Mouse (Mus musculus): ENCODE measurements at regions not wholly inside any gene's neighbourhood (a gene's known extent, or its start where the extent isn't known, plus 50 kb on each side); places are given as distances from the start of the nearest gene placed in this dataset.

GRCm38 (mm10) chr1:71886903-71887302, 233.9 kb upstream of the Fn1 start:
- H3K4me3 ChIP-seq (ENCODE audit: insufficient read depth, low read length), result no peak overlapping the region
- H3K4me1 ChIP-seq (ENCODE audit: control insufficient read depth, insufficient read depth, low read length), result 0 out of 2 replicates have a peak, but pooled peaks cover 3% of the 10 kb centered on the region
- TF ChIP-seq CTCF (IDR thresholded peaks at IDR 0.05; ENCODE audit: borderline replicate concordance, insufficient read depth, low read length) (no peak), POLR2A (IDR thresholded peaks at IDR 0.05; ENCODE audit: low read depth, low read length) (no peak)
- no peak overlapping the region for H3K27ac ChIP-seq (ENCODE audit: insufficient read depth, low read length)

GRCm38 (mm10) chr1:71886233-71886632, 233.2 kb upstream of the Fn1 start:
- Histone ChIP-seq H3K4me1 (ENCODE audit: control insufficient read depth, insufficient read depth, low read length) (0 out of 2 replicates have a peak, but pooled peaks cover 5% of the 10 kb centered on the region), H3K4me3 (ENCODE audit: insufficient read depth, low read length) (no peak overlapping the region), H3K27ac (ENCODE audit: insufficient read depth, low read length) (no peak overlapping the region)
- TF ChIP-seq POLR2A (IDR thresholded peaks at IDR 0.05; ENCODE audit: low read depth, low read length) (no peak), CTCF (IDR thresholded peaks at IDR 0.05; ENCODE audit: borderline replicate concordance, insufficient read depth, low read length) (no peak)

- Histone ChIP-seq H3K27ac (ENCODE audit: insufficient read depth, low read length) (no peak overlapping the region), H3K4me3 (ENCODE audit: insufficient read depth, low read length) (no peak overlapping the region), H3K4me1 (ENCODE audit: control insufficient read depth, insufficient read depth, low read length) (peaks cover 12% of the 10 kb centered on the region)
- TF ChIP-seq CTCF (IDR thresholded peaks at IDR 0.05; ENCODE audit: borderline replicate concordance, insufficient read depth, low read length) (no peak), POLR2A (IDR thresholded peaks at IDR 0.05; ENCODE audit: low read depth, low read length) (no peak)
Observed at GRCm38 (mm10) chr1:71881851-71882250, 228.9 kb upstream of the Fn1 start.

- Histone ChIP-seq H3K4me1 (ENCODE audit: control insufficient read depth, insufficient read depth, low read length) (peaks cover 12% of the 10 kb centered on the region), H3K27ac (ENCODE audit: insufficient read depth, low read length) (peak overlapping the region; percentile 98), H3K4me3 (ENCODE audit: insufficient read depth, low read length) (no peak overlapping the region)
- no peak for TF ChIP-seq CTCF (IDR thresholded peaks at IDR 0.05; ENCODE audit: borderline replicate concordance, insufficient read depth, low read length)
- no peak for TF ChIP-seq POLR2A (IDR thresholded peaks at IDR 0.05; ENCODE audit: low read depth, low read length)
Observed at GRCm38 (mm10) chr1:71881191-71881590, 228.2 kb upstream of the Fn1 start.

GRCm38 (mm10) chr1:71880480-71880879, 227.5 kb upstream of the Fn1 start:
- Histone ChIP-seq H3K27ac (ENCODE audit: insufficient read depth, low read length) (peak overlapping the region; percentile 98), H3K4me3 (ENCODE audit: insufficient read depth, low read length) (no peak overlapping the region)

GRCm38 (mm10) chr1:71876712-71877401, 223.9 kb upstream of the Fn1 start:
- Histone ChIP-seq H3K4me3 (ENCODE audit: insufficient read depth, low read length) (no peak overlapping the region), H3K4me1 (ENCODE audit: control insufficient read depth, insufficient read depth, low read length) (peaks cover 12% of the 10 kb centered on the region), H3K27ac (ENCODE audit: insufficient read depth, low read length) (peak overlapping the region; percentile 32; the same call in 1 of the 2 replicates)
- TF ChIP-seq POLR2A (IDR thresholded peaks at IDR 0.05; ENCODE audit: low read depth, low read length) (no peak), CTCF (IDR thresholded peaks at IDR 0.05; ENCODE audit: borderline replicate concordance, insufficient read depth, low read length) (no peak)

More at GRCm38 (mm10) chr1:71880480-71880879, 227.5 kb upstream of the Fn1 start:
- TF ChIP-seq POLR2A (IDR thresholded peaks at IDR 0.05; ENCODE audit: low read depth, low read length) (no peak), CTCF (IDR thresholded peaks at IDR 0.05; ENCODE audit: borderline replicate concordance, insufficient read depth, low read length) (no peak)
- H3K4me1 ChIP-seq (ENCODE audit: control insufficient read depth, insufficient read depth, low read length), result peaks cover 12% of the 10 kb centered on the region

- Histone ChIP-seq H3K4me3 (ENCODE audit: insufficient read depth, low read length) (no peak overlapping the region), H3K4me1 (ENCODE audit: control insufficient read depth, insufficient read depth, low read length) (peaks cover 3% of the 10 kb centered on the region), H3K27ac (ENCODE audit: insufficient read depth, low read length) (no peak overlapping the region)
- TF ChIP-seq CTCF (IDR thresholded peaks at IDR 0.05; ENCODE audit: borderline replicate concordance, insufficient read depth, low read length) (no peak), POLR2A (IDR thresholded peaks at IDR 0.05; ENCODE audit: low read depth, low read length) (no peak)
Observed at GRCm38 (mm10) chr1:71874037-71874436, 221.0 kb upstream of the Fn1 start.

GRCm38 (mm10) chr1:71865670-71866069, 212.7 kb upstream of the Fn1 start:
- Histone ChIP-seq H3K27ac (ENCODE audit: insufficient read depth, low read length) (peak overlapping the region; percentile 97), H3K4me1 (ENCODE audit: control insufficient read depth, insufficient read depth, low read length) (peaks cover 8% of the 10 kb centered on the region), H3K4me3 (ENCODE audit: insufficient read depth, low read length) (no peak overlapping the region)
- no peak for TF ChIP-seq POLR2A (IDR thresholded peaks at IDR 0.05; ENCODE audit: low read depth, low read length)
- no peak for TF ChIP-seq CTCF (IDR thresholded peaks at IDR 0.05; ENCODE audit: borderline replicate concordance, insufficient read depth, low read length)

GRCm38 (mm10) chr1:71864749-71865148, 211.7 kb upstream of the Fn1 start:
- peaks cover 8% of the 10 kb centered on the region for H3K4me1 ChIP-seq (ENCODE audit: control insufficient read depth, insufficient read depth, low read length)
- peak overlapping the region; percentile 96 for H3K27ac ChIP-seq (ENCODE audit: insufficient read depth, low read length)
- H3K4me3 ChIP-seq (ENCODE audit: insufficient read depth, low read length), result no peak overlapping the region
- TF ChIP-seq POLR2A (IDR thresholded peaks at IDR 0.05; ENCODE audit: low read depth, low read length) (no peak), CTCF (IDR thresholded peaks at IDR 0.05; ENCODE audit: borderline replicate concordance, insufficient read depth, low read length) (no peak)

- H3K4me1 ChIP-seq (ENCODE audit: control insufficient read depth, insufficient read depth, low read length), result no peaks in the 10 kb centered on the region
- TF ChIP-seq POLR2A (IDR thresholded peaks at IDR 0.05; ENCODE audit: low read depth, low read length) (no peak), CTCF (IDR thresholded peaks at IDR 0.05; ENCODE audit: borderline replicate concordance, insufficient read depth, low read length) (no peak)
- no peak overlapping the region for H3K27ac ChIP-seq (ENCODE audit: insufficient read depth, low read length)
- H3K4me3 ChIP-seq (ENCODE audit: insufficient read depth, low read length), result no peak overlapping the region
Observed at GRCm38 (mm10) chr1:71853212-71853611, 200.2 kb upstream of the Fn1 start.
